Mouse (Mus musculus): ENCODE results near the gene Matn4.

DNA sequence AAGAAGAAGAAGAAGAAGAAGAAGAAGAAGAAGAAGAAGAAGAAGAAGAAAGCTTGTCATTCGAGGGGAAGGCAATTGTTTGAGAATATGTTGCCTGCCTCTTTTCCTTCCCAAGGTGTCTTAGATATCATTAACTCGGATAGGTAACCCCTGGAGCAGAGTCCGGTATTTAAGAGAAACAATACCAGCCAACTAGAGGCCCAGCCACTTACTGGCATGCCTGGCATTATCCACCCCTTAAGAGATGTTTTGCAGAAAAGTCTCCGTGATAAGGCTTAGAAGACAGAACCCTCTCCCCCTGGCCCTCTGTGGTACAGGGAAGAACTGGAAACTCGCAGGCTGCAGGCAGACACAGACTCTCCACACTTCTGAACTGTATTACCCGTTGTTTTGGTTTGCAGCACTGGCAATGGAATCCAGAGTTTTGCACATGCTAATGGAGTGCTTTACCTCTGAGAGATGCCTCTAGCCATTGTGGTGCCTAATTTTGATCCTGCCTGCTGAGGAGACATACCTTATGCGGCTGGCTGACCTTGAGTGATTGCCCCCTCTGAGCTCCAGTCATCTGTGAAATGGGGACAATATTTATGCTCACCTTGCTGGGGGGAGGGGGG, 49.0 kb upstream of the Matn4 start:
- no peak for TF ChIP-seq CTCF (IDR thresholded peaks at IDR 0.05; ENCODE audit: control insufficient read depth, insufficient read depth, insufficient read length)
- no peak for TF ChIP-seq MYOG (IDR thresholded peaks at IDR 0.05; ENCODE audit: control insufficient read depth, extremely low read depth, insufficient read length)

Data from C2C12 (cell line).